Mouse (Mus musculus) forelimb bud, embryonic 11.5 days (tissue): ENCODE measurements at regions not wholly inside any gene's neighbourhood (a gene's known extent, or its start where the extent isn't known, plus 50 kb on each side); places are given as distances from the start of the nearest gene placed in this dataset.

Source experiments
- DNase-seq: peaks from one replicate; pipeline ENCODE4 v3.0.0-alpha.2; 2012; ENCODE audit warnings: low read depth, low spot score

- no peak for DNase-seq
Observed at GRCm38 (mm10) chrX:85329474-85330225, 80.2 kb downstream of the Fthl17a start.

GRCm38 (mm10) chrX:85343517-85343916 lies 94.0 kb downstream of the Fthl17a start:
- DNase-seq: peak; percentile 85

DNA sequence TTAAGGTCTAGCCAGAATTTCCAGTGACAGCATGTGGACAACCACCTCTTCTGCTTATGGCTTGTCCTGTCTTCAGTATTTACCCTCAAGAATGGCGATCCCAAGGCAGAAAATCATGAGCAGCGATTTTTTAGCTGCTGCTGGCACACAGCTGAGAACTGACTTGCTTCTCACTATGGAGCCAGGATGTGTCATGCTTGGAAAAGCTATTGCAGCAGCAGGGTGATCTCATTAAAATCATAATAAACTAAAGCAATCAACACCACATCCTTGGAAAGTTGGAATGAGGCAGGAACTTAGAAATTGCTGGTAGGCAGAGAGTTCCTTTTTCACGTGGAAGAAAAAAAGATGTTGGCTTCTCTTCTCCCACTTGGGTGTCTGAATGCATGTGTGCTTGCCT lies 125.8 kb downstream of the Fthl17a start:
- DNase-seq: no peak

GRCm38 (mm10) chrX:85384452-85384851 lies 135.0 kb downstream of the Fthl17a start:
- DNase-seq: no peak
